Mouse (Mus musculus): ENCODE results near the gene Sirpb1a. TPM values are rescaled to one million over a fixed set of nuclear protein-coding genes. Genes with fewer than 3 reads are reported as not detected.

The Sirpb1a gene
- polyA plus RNA-seq (2015; fragmentation: Illumina TruSeq; extraction: RNeasy Lipid Tissue Mini Kit (QIAGEN cat#74804); ENCODE audit: insufficient read depth, low read depth, low replicate concordance) = not detected

DNA sequence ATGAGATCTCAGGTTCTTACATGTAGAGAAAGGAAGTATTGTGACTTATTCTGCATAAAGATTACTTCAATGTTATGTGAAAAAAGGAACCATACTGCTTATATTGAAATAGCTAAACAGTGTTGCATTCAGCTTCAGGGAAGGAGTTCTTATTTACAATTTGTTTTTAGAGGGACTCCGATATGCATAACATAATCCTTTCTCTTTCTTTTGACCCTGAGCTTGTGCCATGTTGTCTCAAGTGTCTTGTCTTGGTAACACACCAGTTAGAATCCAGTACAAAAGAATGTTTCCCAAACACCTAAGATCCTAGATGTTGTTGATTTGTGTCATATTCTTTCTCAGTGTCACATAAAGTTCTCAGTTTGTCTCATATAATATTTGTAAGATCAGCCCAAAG is at the start of gene Sirpb1a:
Gene Sirpb1a (minus strand): TSS at position 74 of the 400 bp plus-strand sequence.

DNA sequence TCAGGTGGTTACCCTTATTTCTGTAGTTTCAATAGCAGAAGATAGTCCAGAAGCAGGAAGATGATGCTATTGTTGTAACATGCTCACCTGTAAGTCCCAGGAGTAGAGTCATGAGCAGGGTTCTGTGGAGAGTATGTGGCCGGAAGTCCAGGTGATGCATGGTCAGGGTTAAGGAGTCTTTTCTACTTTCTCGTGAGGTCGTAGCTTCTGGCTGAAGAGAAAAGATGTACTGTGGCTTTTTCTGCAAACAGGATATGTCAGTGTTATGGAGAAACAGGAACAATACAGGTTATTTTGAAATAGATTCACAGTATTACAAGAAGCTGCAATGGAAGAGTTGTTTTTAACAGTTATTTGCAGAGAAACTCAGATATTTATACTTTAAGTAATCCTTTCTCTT is 94.3 kb downstream of the Sirpb1a start, which contains the start of gene Gm9733:
Gene Gm9733 (minus strand): TSS at position 240 of the 400 bp plus-strand sequence.

Other genes starting within 250 kb of the Sirpb1a start
- gene Gm9733, start 94.2 kb downstream of the Sirpb1a start, polyA plus RNA-seq (2015; fragmentation: Illumina TruSeq; extraction: RNeasy Lipid Tissue Mini Kit (QIAGEN cat#74804); ENCODE audit: insufficient read depth, low read depth, low replicate concordance) = not detected
- gene Sirpb1b, start 148.5 kb upstream of the Sirpb1a start, polyA plus RNA-seq (2015; fragmentation: Illumina TruSeq; extraction: RNeasy Lipid Tissue Mini Kit (QIAGEN cat#74804); ENCODE audit: insufficient read depth, low read depth, low replicate concordance) = not detected